Mouse (Mus musculus) embryonic facial prominence, embryonic 11.5 days (tissue): Measurements from ENCODE around the gene Dnm1. TPM values are rescaled to one million over a fixed set of nuclear protein-coding genes. Genes with fewer than 3 reads are reported as not detected.

Source experiments
- ATAC-seq: fragments of 200-750 bp; cut with Nextera tagmentation; replicated peaks from 2 replicates; pipeline ENCODE4 v1.8.0; 2017; ENCODE audit warnings: low read depth; ENCODE audit not compliant: insufficient number of reproducible peaks, low FRiP score, low TSS enrichment
- DNase-seq: peaks from one replicate; pipeline ENCODE4 v3.0.0-alpha.2; 2015; ENCODE audit warnings: low spot score
- H3K27ac ChIP-seq: fragments of 300-500 bp; sonication (generic); replicated peaks from 2 replicates; pipeline ENCODE4 v1.5.1; 2014; ENCODE audit warnings: mild to moderate bottlenecking, low read depth, low read length, control low read depth
- H3K27me3 ChIP-seq: fragments of 300-500 bp; sonication (generic); 2 replicates; pipeline ENCODE4 v1.6.1; 2014; ENCODE audit warnings: mild to moderate bottlenecking, low read length, moderate library complexity, mixed read lengths; ENCODE audit not compliant: control insufficient read depth, insufficient read depth
- H3K36me3 ChIP-seq: fragments of 300-500 bp; sonication (generic); replicated peaks from 2 replicates; pipeline ENCODE4 v1.6.1; 2014; ENCODE audit warnings: low read depth, mild to moderate bottlenecking, low read length, moderate library complexity, mixed read lengths; ENCODE audit not compliant: control insufficient read depth, insufficient read depth
- H3K4me1 ChIP-seq: fragments of 300-500 bp; sonication (generic); 2 replicates; pipeline ENCODE4 v1.6.1; 2014; ENCODE audit warnings: low read length, mixed read lengths; ENCODE audit not compliant: control insufficient read depth, insufficient read depth
- H3K4me2 ChIP-seq: fragments of 300-500 bp; sonication (generic); 2 replicates; pipeline ENCODE4 v1.6.1; 2014; ENCODE audit warnings: low read depth, mild to moderate bottlenecking, control low read depth, low read length, moderate library complexity
- H3K4me3 ChIP-seq: fragments of 300-500 bp; sonication (generic); 2 replicates; pipeline ENCODE4 v1.5.1; 2014; ENCODE audit warnings: low read depth, low read length, control low read depth
- H3K9ac ChIP-seq: fragments of 300-500 bp; sonication (generic); replicated peaks from 2 replicates; pipeline ENCODE4 v1.6.1; 2014; ENCODE audit warnings: mild to moderate bottlenecking, control low read depth, low read length
- H3K9me3 ChIP-seq: fragments of 300-500 bp; sonication (generic); replicated peaks from 2 replicates; pipeline ENCODE4 v1.6.1; 2016; ENCODE audit warnings: mild to moderate bottlenecking, low read length, inconsistent platforms, mixed read lengths; ENCODE audit not compliant: control insufficient read depth
- WGBS: fragments of 180-500 bp; shearing (Covaris S2); extraction: QIAGEN DNeasy Blood & Tissue Kit; methylation state at CpG from one replicate; pipeline ENCODE4 v1.1.7; 2014; 5-methylcytosine and 5-hydroxymethylcytosine counted together
- polyA plus RNA-seq: library from polyadenylated mRNA; unstranded; fragments of >200 nt; fragmentation: Nextera tagmentation; extraction: Ambion mirVana; gene quantifications from 2 replicates; pipeline ENCODE4 v1.2.1, GENCODE M21; 2014

Gene Dnm1
- polyA plus RNA-seq, 1 experiment from 2014 or later = 31.0 TPM

- DNase-seq = no peak
- Histone ChIP-seq H3K27ac (no peak overlapping the region), H3K9me3 (no peaks in the 10 kb centered on the region), H3K36me3 (no peaks in the 10 kb centered on the region), H3K27me3 (no peaks in the 10 kb centered on the region), H3K4me1 (no peaks in the 10 kb centered on the region), H3K9ac (no peak overlapping the region), H3K4me3 (no peak overlapping the region), H3K4me2 (no peak overlapping the region)
- 70% methylated on average over 10 of the region's 10 CpGs for WGBS
- no peak for ATAC-seq
Observed at GRCm38 (mm10) chr2:32358381-32358780, 5.2 kb upstream of the Dnm1 start.

GRCm38 (mm10) chr2:32357710-32358109, 4.6 kb upstream of the Dnm1 start:
- Histone ChIP-seq H3K27ac (no peak overlapping the region), H3K9ac (no peak overlapping the region), H3K27me3 (no peaks in the 10 kb centered on the region), H3K4me1 (no peaks in the 10 kb centered on the region), H3K36me3 (no peaks in the 10 kb centered on the region), H3K4me2 (no peak overlapping the region), H3K4me3 (no peak overlapping the region), H3K9me3 (no peaks in the 10 kb centered on the region)
- DNase-seq = no peak
- ATAC-seq = no peak
- 73% methylated on average over 3 of the region's 3 CpGs for WGBS

- Histone ChIP-seq H3K4me1 (peaks cover 5% of the 10 kb centered on the region; the same call in 1 of the 2 replicates), H3K9ac (no peak overlapping the region), H3K36me3 (no peaks in the 10 kb centered on the region), H3K9me3 (no peaks in the 10 kb centered on the region), H3K4me3 (no peak overlapping the region), H3K27me3 (no peaks in the 10 kb centered on the region), H3K4me2 (no peak overlapping the region), H3K27ac (no peak overlapping the region)
- ATAC-seq = no peak
- DNase-seq = no peak
- 65% methylated on average over 10 of the region's 10 CpGs for WGBS
Observed at GRCm38 (mm10) chr2:32356216-32356615, 3.1 kb upstream of the Dnm1 start.

GRCm38 (mm10) chr2:32354336-32354895, 1.3 kb upstream of the Dnm1 start:
- Histone ChIP-seq H3K4me1 (peaks cover 10% of the 10 kb centered on the region), H3K9ac (no peak overlapping the region), H3K36me3 (no peaks in the 10 kb centered on the region), H3K4me2 (no peak overlapping the region), H3K9me3 (no peaks in the 10 kb centered on the region), H3K27me3 (no peaks in the 10 kb centered on the region), H3K27ac (no peak overlapping the region), H3K4me3 (no peak overlapping the region)
- WGBS = 86% methylated on average over 3 of the region's 3 CpGs
- DNase-seq (no peak), ATAC-seq (no peak)

- Histone ChIP-seq H3K27me3 (no peaks in the 10 kb centered on the region), H3K27ac (no peak overlapping the region)
- ATAC-seq = no peak
Observed at GRCm38 (mm10) chr2:32353836-32354235, 698 bp upstream of the Dnm1 start.

GRCm38 (mm10) chr2:32352151-32353006, 759 bp downstream of the Dnm1 start, which contains the start of gene Ciz1:
Gene Ciz1 (plus strand): TSS chr2:32352327.
- Histone ChIP-seq H3K36me3 (no peaks in the 10 kb centered on the region), H3K4me3 (peak within 1 kb of the TSS; percentile 73), H3K27ac (peak within 1 kb of the TSS; percentile 71), H3K4me2 (peak within 1 kb of the TSS; percentile 87), H3K4me1 (peaks cover 10% of the 10 kb centered on the region), H3K9me3 (no peaks in the 10 kb centered on the region), H3K9ac (peak within 1 kb of the TSS; percentile 74), H3K27me3 (no peaks in the 10 kb centered on the region)
- peak; percentile 29 for ATAC-seq
- under 1% methylated on average over 43 of the region's 52 CpGs for WGBS
- DNase-seq = peak; percentile 61

More at GRCm38 (mm10) chr2:32353836-32354235, 698 bp upstream of the Dnm1 start:
- Histone ChIP-seq H3K4me3 (no peak overlapping the region), H3K4me2 (no peak overlapping the region), H3K9ac (no peak overlapping the region), H3K4me1 (peaks cover 10% of the 10 kb centered on the region), H3K36me3 (no peaks in the 10 kb centered on the region), H3K9me3 (no peaks in the 10 kb centered on the region)
- no peak for DNase-seq
- 60% methylated on average over 6 of the region's 6 CpGs for WGBS

- Histone ChIP-seq H3K36me3 (no peaks in the 10 kb centered on the region), H3K4me1 (peaks cover 10% of the 10 kb centered on the region), H3K27me3 (no peaks in the 10 kb centered on the region), H3K4me2 (peak overlapping the region; percentile 87), H3K4me3 (peak overlapping the region; percentile 73), H3K27ac (no peak overlapping the region), H3K9me3 (no peaks in the 10 kb centered on the region), H3K9ac (peak overlapping the region; percentile 74)
- ATAC-seq = no peak
- 47% methylated on average over 9 of the region's 9 CpGs for WGBS
- no peak for DNase-seq
Observed at GRCm38 (mm10) chr2:32351471-32351961, 1.6 kb downstream of the Dnm1 start.
